Mouse (Mus musculus): Measurements from ENCODE around the gene Tmem95. TPM values are rescaled to one million over a fixed set of nuclear protein-coding genes. Genes with fewer than 3 reads are reported as not detected.

The Tmem95 gene
- polyA plus RNA-seq, 1 experiment from 2014 or later: not detected

GRCm38 (mm10) chr11:69910781-69911560, 33.2 kb upstream of the Tmem95 start:
- Histone ChIP-seq H3K36me3 (ENCODE audit: insufficient read depth, low read length) (peaks cover 82% of the 10 kb centered on the region), H3K9me3 (ENCODE audit: low read length) (no peaks in the 10 kb centered on the region), H3K9ac (replicated peaks; ENCODE audit: low read length) (no peak overlapping the region), H3K27ac (ENCODE audit: low read length) (no peak overlapping the region), H3K4me1 (ENCODE audit: insufficient read depth, low read length) (peaks cover 22% of the 10 kb centered on the region), H3K4me2 (replicated peaks; ENCODE audit: low read depth, low read length) (no peak overlapping the region), H3K4me3 (ENCODE audit: low read length) (no peak overlapping the region), H3K27me3 (ENCODE audit: insufficient read depth, low read length) (no peaks in the 10 kb centered on the region)
- 91% methylated on average over 17 of the region's 17 CpGs for WGBS
- ATAC-seq (ENCODE audit: low FRiP score, low TSS enrichment): no peak

- no peak for ATAC-seq (ENCODE audit: low FRiP score, low TSS enrichment)
- peaks cover 14% of the 10 kb centered on the region for H3K4me1 ChIP-seq (ENCODE audit: insufficient read depth, low read length)
- H3K9me3 ChIP-seq (ENCODE audit: low read length): no peaks in the 10 kb centered on the region
- H3K4me2 ChIP-seq (replicated peaks; ENCODE audit: low read depth, low read length): no peak overlapping the region
- peaks cover 82% of the 10 kb centered on the region for H3K36me3 ChIP-seq (ENCODE audit: insufficient read depth, low read length)
- H3K4me3 ChIP-seq (ENCODE audit: low read length): no peak overlapping the region
- no peaks in the 10 kb centered on the region for H3K27me3 ChIP-seq (ENCODE audit: insufficient read depth, low read length)
- no peak overlapping the region for H3K9ac ChIP-seq (replicated peaks; ENCODE audit: low read length)
- H3K27ac ChIP-seq (ENCODE audit: low read length): no peak overlapping the region
- WGBS: 89% methylated on average over 8 of the region's 8 CpGs
Measured at GRCm38 (mm10) chr11:69910177-69910576, 32.4 kb upstream of the Tmem95 start.

GRCm38 (mm10) chr11:69909174-69909573, 31.4 kb upstream of the Tmem95 start:
- Histone ChIP-seq H3K36me3 (ENCODE audit: insufficient read depth, low read length) (peaks cover 87% of the 10 kb centered on the region), H3K4me1 (ENCODE audit: insufficient read depth, low read length) (peaks cover 7% of the 10 kb centered on the region), H3K4me2 (replicated peaks; ENCODE audit: low read depth, low read length) (no peak overlapping the region), H3K9ac (replicated peaks; ENCODE audit: low read length) (no peak overlapping the region), H3K4me3 (ENCODE audit: low read length) (no peak overlapping the region), H3K27ac (ENCODE audit: low read length) (no peak overlapping the region), H3K27me3 (ENCODE audit: insufficient read depth, low read length) (no peaks in the 10 kb centered on the region), H3K9me3 (ENCODE audit: low read length) (no peaks in the 10 kb centered on the region)
- no peak for ATAC-seq (ENCODE audit: low FRiP score, low TSS enrichment)
- 91% methylated on average over 5 of the region's 5 CpGs for WGBS

- Histone ChIP-seq H3K4me3 (ENCODE audit: low read length) (no peak overlapping the region), H3K9me3 (ENCODE audit: low read length) (no peaks in the 10 kb centered on the region), H3K27me3 (ENCODE audit: insufficient read depth, low read length) (no peaks in the 10 kb centered on the region), H3K4me2 (replicated peaks; ENCODE audit: low read depth, low read length) (no peak overlapping the region), H3K4me1 (ENCODE audit: insufficient read depth, low read length) (peaks cover 7% of the 10 kb centered on the region), H3K36me3 (ENCODE audit: insufficient read depth, low read length) (peaks cover 92% of the 10 kb centered on the region), H3K27ac (ENCODE audit: low read length) (no peak overlapping the region), H3K9ac (replicated peaks; ENCODE audit: low read length) (no peak overlapping the region)
- no peak for ATAC-seq (ENCODE audit: low FRiP score, low TSS enrichment)
- WGBS: 87% methylated on average over 11 of the region's 11 CpGs
Measured at GRCm38 (mm10) chr11:69908645-69909044, 30.8 kb upstream of the Tmem95 start.

GRCm38 (mm10) chr11:69904311-69904710, 26.5 kb upstream of the Tmem95 start:
- Histone ChIP-seq H3K9ac (replicated peaks; ENCODE audit: low read length) (no peak overlapping the region), H3K36me3 (ENCODE audit: insufficient read depth, low read length) (peaks cover 54% of the 10 kb centered on the region), H3K9me3 (ENCODE audit: low read length) (no peaks in the 10 kb centered on the region), H3K27ac (ENCODE audit: low read length) (no peak overlapping the region), H3K4me3 (ENCODE audit: low read length) (no peak overlapping the region), H3K4me1 (ENCODE audit: insufficient read depth, low read length) (peaks cover 24% of the 10 kb centered on the region), H3K4me2 (replicated peaks; ENCODE audit: low read depth, low read length) (no peak overlapping the region), H3K27me3 (ENCODE audit: insufficient read depth, low read length) (no peaks in the 10 kb centered on the region)
- ATAC-seq (ENCODE audit: low FRiP score, low TSS enrichment): no peak
- 95% methylated on average over 9 of the region's 9 CpGs for WGBS

- WGBS: 82% methylated on average over 13 of the region's 13 CpGs
- no peak for ATAC-seq (ENCODE audit: low FRiP score, low TSS enrichment)
Measured at GRCm38 (mm10) chr11:69902972-69903371, 25.2 kb upstream of the Tmem95 start.

GRCm38 (mm10) chr11:69901993-69902392, 24.2 kb upstream of the Tmem95 start:
- Histone ChIP-seq H3K4me1 (ENCODE audit: insufficient read depth, low read length) (peaks cover 31% of the 10 kb centered on the region), H3K27me3 (ENCODE audit: insufficient read depth, low read length) (no peaks in the 10 kb centered on the region), H3K4me2 (replicated peaks; ENCODE audit: low read depth, low read length) (peak overlapping the region; percentile 93), H3K36me3 (ENCODE audit: insufficient read depth, low read length) (peaks cover 31% of the 10 kb centered on the region), H3K4me3 (ENCODE audit: low read length) (peak overlapping the region; percentile 88), H3K27ac (ENCODE audit: low read length) (peak overlapping the region; percentile 99), H3K9ac (replicated peaks; ENCODE audit: low read length) (peak overlapping the region; percentile 99), H3K9me3 (ENCODE audit: low read length) (no peaks in the 10 kb centered on the region)
- ATAC-seq (ENCODE audit: low FRiP score, low TSS enrichment): 0 out of 2 replicates have a peak, but pooled peaks have one; percentile 1
- WGBS: under 1% methylated on average over 38 of the region's 39 CpGs

More at GRCm38 (mm10) chr11:69902972-69903371, 25.2 kb upstream of the Tmem95 start:
- Histone ChIP-seq H3K4me2 (replicated peaks; ENCODE audit: low read depth, low read length) (peak overlapping the region; percentile 93), H3K9ac (replicated peaks; ENCODE audit: low read length) (no peak overlapping the region), H3K9me3 (ENCODE audit: low read length) (no peaks in the 10 kb centered on the region), H3K27ac (ENCODE audit: low read length) (no peak overlapping the region), H3K36me3 (ENCODE audit: insufficient read depth, low read length) (peaks cover 41% of the 10 kb centered on the region), H3K4me1 (ENCODE audit: insufficient read depth, low read length) (peaks cover 31% of the 10 kb centered on the region), H3K4me3 (ENCODE audit: low read length) (no peak overlapping the region; the same call in 1 of the 2 replicates), H3K27me3 (ENCODE audit: insufficient read depth, low read length) (no peaks in the 10 kb centered on the region)

- peaks cover 25% of the 10 kb centered on the region for H3K36me3 ChIP-seq (ENCODE audit: insufficient read depth, low read length)
- H3K9me3 ChIP-seq (ENCODE audit: low read length): no peaks in the 10 kb centered on the region
- H3K4me1 ChIP-seq (ENCODE audit: insufficient read depth, low read length): peaks cover 31% of the 10 kb centered on the region
- H3K27me3 ChIP-seq (ENCODE audit: insufficient read depth, low read length): no peaks in the 10 kb centered on the region
- H3K4me2 ChIP-seq (replicated peaks; ENCODE audit: low read depth, low read length): peak overlapping the region; percentile 93
- peak; percentile 85 for ATAC-seq (ENCODE audit: low FRiP score, low TSS enrichment)
- H3K27ac ChIP-seq (ENCODE audit: low read length): peak overlapping the region; percentile 99
- H3K9ac ChIP-seq (replicated peaks; ENCODE audit: low read length): peak overlapping the region; percentile 99
- peak overlapping the region; percentile 88 for H3K4me3 ChIP-seq (ENCODE audit: low read length)
- under 1% methylated on average over 42 of the region's 42 CpGs for WGBS
Measured at GRCm38 (mm10) chr11:69901406-69901846, 23.6 kb upstream of the Tmem95 start.

- ATAC-seq (ENCODE audit: low FRiP score, low TSS enrichment): peak; percentile 95
- peak within 1 kb of the TSS; percentile 93 for H3K4me2 ChIP-seq (replicated peaks; ENCODE audit: low read depth, low read length)
Measured at GRCm38 (mm10) chr11:69900471-69901405, 22.9 kb upstream of the Tmem95 start, which contains the start of the genes 2810408A11Rik and Neurl4. 2810408A11Rik (minus strand) TSS chr11:69900987. Neurl4 (plus strand) TSS chr11:69901072.

More at GRCm38 (mm10) chr11:69900471-69901405, 22.9 kb upstream of the Tmem95 start, which contains the start of the genes 2810408A11Rik and Neurl4:
- Histone ChIP-seq H3K27ac (ENCODE audit: low read length) (peak within 1 kb of the TSS; percentile 99), H3K9ac (replicated peaks; ENCODE audit: low read length) (peak within 1 kb of the TSS; percentile 99), H3K4me1 (ENCODE audit: insufficient read depth, low read length) (peaks cover 31% of the 10 kb centered on the region), H3K36me3 (ENCODE audit: insufficient read depth, low read length) (peaks cover 19% of the 10 kb centered on the region), H3K27me3 (ENCODE audit: insufficient read depth, low read length) (no peaks in the 10 kb centered on the region), H3K4me3 (ENCODE audit: low read length) (peak within 1 kb of the TSS; percentile 88), H3K9me3 (ENCODE audit: low read length) (no peaks in the 10 kb centered on the region)
- WGBS: under 1% methylated on average over 38 of the region's 38 CpGs
